Mouse (Mus musculus) midbrain, embryonic 10.5 days (tissue): Measurements from ENCODE around the gene Gm5127. TPM values are rescaled to one million over a fixed set of nuclear protein-coding genes. Genes with fewer than 3 reads are reported as not detected.

Source experiments
- DNase-seq: peaks from one replicate; pipeline ENCODE4 v3.0.0-alpha.2; 2017; ENCODE audit warnings: low spot score
- H3K27ac ChIP-seq: fragments of 300-500 bp; sonication (generic); replicated peaks from 2 replicates; pipeline ENCODE4 v1.5.1; 2016; ENCODE audit warnings: mild to moderate bottlenecking
- H3K27me3 ChIP-seq: fragments of 300-500 bp; sonication (generic); 2 replicates; pipeline ENCODE4 v1.6.1; 2016; ENCODE audit warnings: low read depth, mild to moderate bottlenecking; ENCODE audit not compliant: poor library complexity, severe bottlenecking
- H3K36me3 ChIP-seq: fragments of 300-500 bp; sonication (generic); 2 replicates; pipeline ENCODE4 v1.6.1; 2016; ENCODE audit warnings: mild to moderate bottlenecking, moderate library complexity
- H3K4me1 ChIP-seq: fragments of 300-500 bp; sonication (generic); 2 replicates; pipeline ENCODE4 v1.6.1; 2016
- H3K4me3 ChIP-seq: fragments of 300-500 bp; sonication (generic); 2 replicates; pipeline ENCODE4 v1.5.1; 2016; ENCODE audit warnings: mild to moderate bottlenecking, moderate library complexity
- H3K9me3 ChIP-seq: fragments of 300-500 bp; sonication (generic); replicated peaks from 2 replicates; pipeline ENCODE4 v1.6.1; 2016; ENCODE audit warnings: mild to moderate bottlenecking
- WGBS: fragments of 180-500 bp; shearing (Covaris S2); methylation state at CpG from one replicate; pipeline ENCODE4 v1.1.7; 2016; 5-methylcytosine and 5-hydroxymethylcytosine counted together
- microRNA-seq: library from miRNA; unstranded; fragments of <30 nt; microRNA quantifications from one replicate; pipeline ENCODE4, GENCODE M21; 2017
- polyA plus RNA-seq: library from polyadenylated mRNA; unstranded; fragments of >200 nt; fragmentation: Nextera tagmentation; extraction: Ambion mirVana; gene quantifications from 2 replicates; pipeline ENCODE4 v1.2.1, GENCODE M21; 2016

Gm5127 gene
- polyA plus RNA-seq, 1 experiment from 2014 or later: 5.8 TPM

GRCm38 (mm10) chrX:106633543-106633942, 50.6 kb downstream of the Gm5127 start:
- no peaks in the 10 kb centered on the region for H3K9me3 ChIP-seq
- H3K4me1 ChIP-seq: no peaks in the 10 kb centered on the region
- no peak for DNase-seq
- no peaks in the 10 kb centered on the region for H3K36me3 ChIP-seq
- H3K4me3 ChIP-seq: no peak overlapping the region
- H3K27me3 ChIP-seq: peaks cover 7% of the 10 kb centered on the region; the same call in 1 of the 2 replicates
- H3K27ac ChIP-seq: no peak overlapping the region

- WGBS: 89% methylated on average over 3 of the region's 3 CpGs
- Histone ChIP-seq H3K4me1 (no peaks in the 10 kb centered on the region), H3K9me3 (no peaks in the 10 kb centered on the region)
Measured at GRCm38 (mm10) chrX:106634799-106635541, 52.0 kb downstream of the Gm5127 start.

GRCm38 (mm10) chrX:106662101-106662500, 79.1 kb downstream of the Gm5127 start:
- DNase-seq: no peak
- H3K9me3 ChIP-seq: no peaks in the 10 kb centered on the region
- H3K4me1 ChIP-seq: no peaks in the 10 kb centered on the region
- no peak overlapping the region for H3K4me3 ChIP-seq
- no peak overlapping the region for H3K27ac ChIP-seq
- H3K27me3 ChIP-seq: no peaks in the 10 kb centered on the region
- H3K36me3 ChIP-seq: no peaks in the 10 kb centered on the region

More at GRCm38 (mm10) chrX:106634799-106635541, 52.0 kb downstream of the Gm5127 start:
- H3K4me3 ChIP-seq: no peak overlapping the region
- H3K27ac ChIP-seq: no peak overlapping the region
- no peaks in the 10 kb centered on the region for H3K36me3 ChIP-seq
- no peak for DNase-seq
- peaks cover 7% of the 10 kb centered on the region; the same call in 1 of the 2 replicates for H3K27me3 ChIP-seq

GRCm38 (mm10) chrX:106704590-106704989, 121.6 kb downstream of the Gm5127 start:
- H3K4me3 ChIP-seq: no peak overlapping the region
- H3K27me3 ChIP-seq: no peaks in the 10 kb centered on the region
- H3K9me3 ChIP-seq: no peaks in the 10 kb centered on the region
- H3K36me3 ChIP-seq: no peaks in the 10 kb centered on the region
- 88% methylated on average over 3 of the region's 3 CpGs for WGBS
- DNase-seq: no peak
- no peak overlapping the region for H3K27ac ChIP-seq
- H3K4me1 ChIP-seq: no peaks in the 10 kb centered on the region

- no peaks in the 10 kb centered on the region for H3K4me1 ChIP-seq
- H3K36me3 ChIP-seq: no peaks in the 10 kb centered on the region
- H3K27ac ChIP-seq: no peak overlapping the region
- DNase-seq: no peak
- no peaks in the 10 kb centered on the region for H3K9me3 ChIP-seq
- no peaks in the 10 kb centered on the region for H3K27me3 ChIP-seq
- 47% methylated on average over 2 of the region's 2 CpGs for WGBS
- no peak overlapping the region for H3K4me3 ChIP-seq
Measured at GRCm38 (mm10) chrX:106717160-106717559, 134.2 kb downstream of the Gm5127 start.

- H3K27me3 ChIP-seq: peaks cover 12% of the 10 kb centered on the region
- H3K9me3 ChIP-seq: no peaks in the 10 kb centered on the region
- DNase-seq: no peak
- H3K36me3 ChIP-seq: no peaks in the 10 kb centered on the region
- no peaks in the 10 kb centered on the region for H3K4me1 ChIP-seq
- H3K4me3 ChIP-seq: no peak overlapping the region
- H3K27ac ChIP-seq: no peak overlapping the region
Measured at GRCm38 (mm10) chrX:106742241-106742640, 159.3 kb downstream of the Gm5127 start.

GRCm38 (mm10) chrX:106755272-106755671, 172.3 kb downstream of the Gm5127 start:
- H3K36me3 ChIP-seq: no peaks in the 10 kb centered on the region
- no peak overlapping the region for H3K4me3 ChIP-seq
- peaks cover 4% of the 10 kb centered on the region; the same call in 1 of the 2 replicates for H3K27me3 ChIP-seq
- no peak for DNase-seq
- 75% methylated on average over 1 of the region's 1 CpGs for WGBS
- no peaks in the 10 kb centered on the region for H3K9me3 ChIP-seq
- H3K27ac ChIP-seq: no peak overlapping the region
- H3K4me1 ChIP-seq: no peaks in the 10 kb centered on the region

Small RNA genes lying within 50 kb of the gene (microRNA-seq; reads per million reads assigned to microRNA genes)
- gene Gm22102: not detected

Other genes starting within 250 kb of the Gm5127 start
- 57.6 and 72.5 TPM in 2 replicates for gene Fndc3c1, start 97.8 kb upstream of the Gm5127 start, polyA plus RNA-seq
- 0.57 and 1.3 TPM in 2 replicates for gene Cysltr1, start 20.5 kb downstream of the Gm5127 start, polyA plus RNA-seq